Mouse (Mus musculus) heart, postnatal 0 days (tissue): Measurements from ENCODE around the gene Csdc2.

ENCODE experiments used
- CTCF ChIP-seq: IDR thresholded peaks from 2 replicates; pipeline ENCODE4 v1.5.1; 2016; ENCODE audit warnings: antibody characterized with exemption, control low read depth, low read depth
- EP300 ChIP-seq: IDR thresholded peaks from 2 replicates; pipeline ENCODE4 v1.6.1; 2016; ENCODE audit warnings: antibody characterized with exemption, low read depth

DNA sequence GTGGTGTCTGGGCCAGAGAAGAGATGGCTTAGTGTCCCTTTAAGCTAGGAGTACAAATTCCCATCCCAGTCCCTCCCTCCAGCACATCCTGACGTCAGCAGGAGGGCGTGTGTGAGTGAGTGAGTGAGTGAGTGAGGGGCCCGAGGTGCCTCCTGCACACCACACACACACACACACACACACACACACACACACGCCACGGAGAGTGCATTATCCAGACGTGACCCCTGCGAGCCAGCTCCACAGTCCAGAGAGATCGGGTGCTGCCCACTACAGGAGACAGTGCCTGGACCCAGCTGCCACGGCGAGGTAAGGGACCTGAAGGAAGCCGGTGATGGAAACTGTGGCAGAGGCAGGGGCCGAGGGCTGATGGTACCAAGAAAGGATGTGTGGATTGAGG, at the start of gene Csdc2:
- TF ChIP-seq CTCF (peak; percentile 26), EP300 (no peak)
